In the genomic region with DNA sequence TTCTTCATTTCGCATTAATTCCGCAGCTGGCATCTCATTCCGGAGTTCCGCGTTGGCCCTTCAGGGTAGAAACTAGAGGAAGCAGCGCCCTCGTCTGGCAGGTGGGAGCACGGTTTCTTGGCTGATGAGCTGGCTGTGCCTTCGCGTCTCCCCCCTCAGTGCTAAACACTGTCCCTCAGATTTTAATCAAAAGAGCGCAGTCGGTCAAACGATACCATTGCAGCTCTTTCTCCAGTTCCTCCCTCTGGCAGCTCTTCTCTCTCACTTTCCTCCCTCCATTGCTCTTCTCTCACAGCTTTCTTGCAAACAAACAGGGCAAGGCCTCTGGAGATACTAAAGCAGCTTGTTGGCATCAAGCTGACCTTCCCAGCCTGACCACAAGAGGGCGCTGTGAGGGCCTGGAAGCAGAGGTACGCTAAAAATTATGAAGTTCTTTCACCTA, we compare ENCODE assay signal across 8 mouse cellular contexts. TPM values are rescaled to one million over a fixed set of nuclear protein-coding genes. Genes with fewer than 3 reads are reported as not detected.
DNase-seq lines count a peak whose midpoint lies in the region; ATAC-seq and TF ChIP-seq lines count a peak whose summit lies in the region.

No protein-coding gene starts in this region.

- 0 out of 2 replicates have a peak overlapping the region, but pooled peaks have one; percentile 9 for H3K4me3 ChIP-seq in ES-Bruce4 (ENCODE audit: low read depth, low read length)
- 0 out of 2 replicates have a peak overlapping the region, but pooled peaks have one; percentile 7 for H3K4me3 ChIP-seq in forebrain, embryonic 13.5 days
- H3K4me3 ChIP-seq in liver, embryonic 15.5 days (replicated peaks) = no peak overlapping the region
- H3K4me3 ChIP-seq in neural tube, embryonic 12.5 days = no peak overlapping the region
- 0 out of 2 replicates have a peak overlapping the region, but pooled peaks have one; percentile 17 for H3K4me3 ChIP-seq in stomach, postnatal 0 days (ENCODE audit: low read depth, low read length)

- H3K4me1 ChIP-seq in ES-Bruce4 (ENCODE audit: control insufficient read depth, insufficient read depth, low read length) = no peaks in the 10 kb centered on the region
- H3K4me1 ChIP-seq in forebrain, embryonic 13.5 days = peaks cover 7% of the 10 kb centered on the region; the same call in 1 of the 2 replicates
- peaks cover 6% of the 10 kb centered on the region for H3K4me1 ChIP-seq in liver, embryonic 15.5 days (replicated peaks)
- no peaks in the 10 kb centered on the region for H3K4me1 ChIP-seq in neural tube, embryonic 12.5 days
- no peaks in the 10 kb centered on the region for H3K4me1 ChIP-seq in stomach, postnatal 0 days (replicated peaks; ENCODE audit: control insufficient read depth, insufficient read depth)

- peaks cover 4% of the 10 kb centered on the region for H3K27me3 ChIP-seq in ES-Bruce4 (ENCODE audit: control insufficient read depth, insufficient read depth, low read length, poor library complexity, severe bottlenecking)
- peaks cover 33% of the 10 kb centered on the region for H3K27me3 ChIP-seq in forebrain, embryonic 13.5 days
- H3K27me3 ChIP-seq in liver, embryonic 15.5 days = peaks cover 23% of the 10 kb centered on the region
- H3K27me3 ChIP-seq in neural tube, embryonic 12.5 days (replicated peaks) = peaks cover 28% of the 10 kb centered on the region
- no peaks in the 10 kb centered on the region for H3K27me3 ChIP-seq in stomach, postnatal 0 days (ENCODE audit: control insufficient read depth, insufficient read depth, low read length)

- peak; percentile 91 for TF ChIP-seq CTCF in ES-Bruce4 (IDR thresholded peaks at IDR 0.05; ENCODE audit: low read depth, low read length)
- TF ChIP-seq CTCF in stomach, postnatal 0 days (IDR thresholded peaks at IDR 0.05; ENCODE audit: low read depth) = peak; percentile 78

- WGBS in forebrain, embryonic 13.5 days = under 1% methylated on average over 15 of the region's 15 CpGs
- under 1% methylated on average over 15 of the region's 15 CpGs for WGBS in liver, embryonic 15.5 days (ENCODE audit: insufficient replicate concordance)
- under 1% methylated on average over 15 of the region's 15 CpGs for WGBS in neural tube, embryonic 12.5 days
- WGBS in stomach, postnatal 0 days = 2% methylated on average over 15 of the region's 15 CpGs

- intact Hi-C loops in heart, postnatal 10 days (cut with DNase I) = loop anchor here (2.0 kb wide), 1 partner anchor 48 kb away; no protein-coding TSS in a partner anchor

- H3K4me2 ChIP-seq in forebrain, embryonic 13.5 days = peak overlapping the region; percentile 47
- H3K4me2 ChIP-seq in liver, embryonic 15.5 days = peak overlapping the region; percentile 46
- peak overlapping the region; percentile 51 for H3K4me2 ChIP-seq in neural tube, embryonic 12.5 days (replicated peaks)
- peak overlapping the region; percentile 45 for H3K4me2 ChIP-seq in stomach, postnatal 0 days (replicated peaks; ENCODE audit: low read depth)

- TF ChIP-seq EP300 in ES-Bruce4 (IDR thresholded peaks at IDR 0.05; ENCODE audit: insufficient read depth, low read depth, low read length) = no peak
- no peak for TF ChIP-seq EP300 in stomach, postnatal 0 days (optimal IDR thresholded peaks at IDR 0.05)

- H3K27ac ChIP-seq in ES-Bruce4 (ENCODE audit: insufficient read depth, low read length) = no peak overlapping the region
- H3K27ac ChIP-seq in forebrain, embryonic 13.5 days = no peak overlapping the region
- H3K27ac ChIP-seq in liver, embryonic 15.5 days (replicated peaks) = no peak overlapping the region
- H3K27ac ChIP-seq in neural tube, embryonic 12.5 days = no peak overlapping the region
- no peak overlapping the region for H3K27ac ChIP-seq in stomach, postnatal 0 days (replicated peaks)

- ATAC-seq in forebrain, embryonic 13.5 days = peak; percentile 66; the same call in 1 of the 2 replicates
- no peak for ATAC-seq in liver, embryonic 15.5 days (ENCODE audit: insufficient read depth)
- peak; percentile 69 for ATAC-seq in neural tube, embryonic 12.5 days (ENCODE audit: low FRiP score, low read depth)
- ATAC-seq in stomach, postnatal 0 days (ENCODE audit: low FRiP score, low TSS enrichment) = peak; percentile 50; the same call in 1 of the 2 replicates

- no peaks in the 10 kb centered on the region for H3K9me3 ChIP-seq in ES-Bruce4 (replicated peaks; ENCODE audit: control insufficient read depth, insufficient read depth, low read length, poor library complexity, severe bottlenecking)
- no peaks in the 10 kb centered on the region for H3K9me3 ChIP-seq in forebrain, embryonic 13.5 days (replicated peaks)
- no peaks in the 10 kb centered on the region for H3K9me3 ChIP-seq in liver, embryonic 15.5 days (replicated peaks)
- no peaks in the 10 kb centered on the region for H3K9me3 ChIP-seq in neural tube, embryonic 12.5 days
- no peaks in the 10 kb centered on the region for H3K9me3 ChIP-seq in stomach, postnatal 0 days (ENCODE audit: control insufficient read depth, low read length)

- peak; percentile 70 for DNase-seq in c-Kit-positive CD71-positive TER-119-positive erythroid progenitor cells, embryonic 14.5 days (ENCODE audit: low spot score)
- DNase-seq in heart, postnatal 10 days = peak; percentile 90 to 94
- DNase-seq in kidney, postnatal 4 days = peak; percentile 94 to 95
- peak; percentile 91 for DNase-seq in stomach, postnatal 0 days (ENCODE audit: low spot score)

- H3K36me3 ChIP-seq in ES-Bruce4 (ENCODE audit: control insufficient read depth, insufficient read depth, low read length, poor library complexity, severe bottlenecking) = no peaks in the 10 kb centered on the region
- H3K36me3 ChIP-seq in forebrain, embryonic 13.5 days (ENCODE audit: poor library complexity, severe bottlenecking) = no peaks in the 10 kb centered on the region
- no peaks in the 10 kb centered on the region for H3K36me3 ChIP-seq in liver, embryonic 15.5 days (replicated peaks)
- no peaks in the 10 kb centered on the region for H3K36me3 ChIP-seq in neural tube, embryonic 12.5 days
- no peaks in the 10 kb centered on the region for H3K36me3 ChIP-seq in stomach, postnatal 0 days (ENCODE audit: control insufficient read depth, insufficient read depth, low read length)

- TF ChIP-seq POLR2A in ES-Bruce4 (IDR thresholded peaks at IDR 0.05; ENCODE audit: insufficient read depth, low read length) = no peak

- H3K9ac ChIP-seq in ES-Bruce4 (ENCODE audit: low read depth, poor library complexity, severe bottlenecking) = no peak overlapping the region
- no peak overlapping the region for H3K9ac ChIP-seq in forebrain, embryonic 13.5 days
- H3K9ac ChIP-seq in liver, embryonic 15.5 days = no peak overlapping the region
- H3K9ac ChIP-seq in neural tube, embryonic 12.5 days = no peak overlapping the region
- peak overlapping the region; percentile 38; the same call in 1 of the 2 replicates for H3K9ac ChIP-seq in stomach, postnatal 0 days (ENCODE audit: low read length)

RNA-seq across cellular contexts. Expression of gene Dnase1l3, which starts 2.9 kb away (rescaled TPM):
- polyA plus RNA-seq in ES-Bruce4 (2011; ENCODE audit: insufficient read depth, insufficient read length, low read depth, missing spikeins) = 0.27 and 0.30 TPM in 2 replicates
- 0.04 TPM in 1 of 2 replicates, not detected in the other for polyA plus RNA-seq in forebrain, embryonic 13.5 days (2015; fragmentation: Nextera tagmentation; extraction: Ambion mirVana)
- not detected for total RNA-seq in heart, postnatal 10 days (2021)
- polyA plus RNA-seq in liver, embryonic 15.5 days (2015; fragmentation: Nextera tagmentation; extraction: Ambion mirVana) = 3.9 and 4.6 TPM in 2 replicates
- 0.04 and 0.15 TPM in 2 replicates for polyA plus RNA-seq in neural tube, embryonic 12.5 days (2016; fragmentation: Nextera tagmentation; extraction: Ambion mirVana)
- polyA plus RNA-seq in stomach, postnatal 0 days (2015; fragmentation: Nextera tagmentation; extraction: Ambion mirVana) = 3.7 and 3.8 TPM in 2 replicates

RNA-seq across cellular contexts. Expression of gene Abhd6, which starts 5.4 kb away (rescaled TPM):
- 12.6 and 14.9 TPM in 2 replicates for polyA plus RNA-seq in ES-Bruce4 (2011; ENCODE audit: insufficient read depth, insufficient read length, low read depth, missing spikeins)
- polyA plus RNA-seq in forebrain, embryonic 13.5 days (2015; fragmentation: Nextera tagmentation; extraction: Ambion mirVana) = 25.9 and 29.8 TPM in 2 replicates
- 1 to 10 TPM; 8.0 TPM for total RNA-seq in heart, postnatal 10 days (2021)
- polyA plus RNA-seq in liver, embryonic 15.5 days (2015; fragmentation: Nextera tagmentation; extraction: Ambion mirVana) = 8.1 and 8.5 TPM in 2 replicates
- polyA plus RNA-seq in neural tube, embryonic 12.5 days (2016; fragmentation: Nextera tagmentation; extraction: Ambion mirVana) = 20.0 and 20.1 TPM in 2 replicates
- 90.2 and 91.7 TPM in 2 replicates for polyA plus RNA-seq in stomach, postnatal 0 days (2015; fragmentation: Nextera tagmentation; extraction: Ambion mirVana)

RNA-seq across cellular contexts. Expression of gene Gm45521, which starts 40.2 kb away (rescaled TPM):
- 0.91 TPM in 1 of 2 replicates, not detected in the other for polyA plus RNA-seq in ES-Bruce4 (2011; ENCODE audit: insufficient read depth, insufficient read length, low read depth, missing spikeins)
- not detected in 2 replicates for polyA plus RNA-seq in forebrain, embryonic 13.5 days (2015; fragmentation: Nextera tagmentation; extraction: Ambion mirVana)
- not detected for total RNA-seq in heart, postnatal 10 days (2021)
- polyA plus RNA-seq in liver, embryonic 15.5 days (2015; fragmentation: Nextera tagmentation; extraction: Ambion mirVana) = not detected in 2 replicates
- polyA plus RNA-seq in neural tube, embryonic 12.5 days (2016; fragmentation: Nextera tagmentation; extraction: Ambion mirVana) = not detected in 2 replicates
- not detected in 2 replicates for polyA plus RNA-seq in stomach, postnatal 0 days (2015; fragmentation: Nextera tagmentation; extraction: Ambion mirVana)

Comparison
In these comparisons a context has a peak if more than half of its experiments do, and no peak if none do; other contexts are left out.
1. H3K4me3 ChIP-seq: peak in ES-Bruce4 (single experiment), forebrain, embryonic 13.5 days (single experiment) and stomach, postnatal 0 days (single experiment); none in liver, embryonic 15.5 days (single experiment) and neural tube, embryonic 12.5 days (single experiment).
2. Peak in every context shown above with its lines, with median percentiles within 50 percentile points of each other: DNase-seq and H3K4me2 ChIP-seq.